Mouse (Mus musculus) layer of hippocampus, adult 9-10 months (tissue): ENCODE data around the gene Neurl2.

Experiments used
- DNase-seq: peaks from one replicate; pipeline ENCODE4 v3.0.0; 2022; ENCODE audit warnings: low spot score

Neurl2 gene

DNA sequence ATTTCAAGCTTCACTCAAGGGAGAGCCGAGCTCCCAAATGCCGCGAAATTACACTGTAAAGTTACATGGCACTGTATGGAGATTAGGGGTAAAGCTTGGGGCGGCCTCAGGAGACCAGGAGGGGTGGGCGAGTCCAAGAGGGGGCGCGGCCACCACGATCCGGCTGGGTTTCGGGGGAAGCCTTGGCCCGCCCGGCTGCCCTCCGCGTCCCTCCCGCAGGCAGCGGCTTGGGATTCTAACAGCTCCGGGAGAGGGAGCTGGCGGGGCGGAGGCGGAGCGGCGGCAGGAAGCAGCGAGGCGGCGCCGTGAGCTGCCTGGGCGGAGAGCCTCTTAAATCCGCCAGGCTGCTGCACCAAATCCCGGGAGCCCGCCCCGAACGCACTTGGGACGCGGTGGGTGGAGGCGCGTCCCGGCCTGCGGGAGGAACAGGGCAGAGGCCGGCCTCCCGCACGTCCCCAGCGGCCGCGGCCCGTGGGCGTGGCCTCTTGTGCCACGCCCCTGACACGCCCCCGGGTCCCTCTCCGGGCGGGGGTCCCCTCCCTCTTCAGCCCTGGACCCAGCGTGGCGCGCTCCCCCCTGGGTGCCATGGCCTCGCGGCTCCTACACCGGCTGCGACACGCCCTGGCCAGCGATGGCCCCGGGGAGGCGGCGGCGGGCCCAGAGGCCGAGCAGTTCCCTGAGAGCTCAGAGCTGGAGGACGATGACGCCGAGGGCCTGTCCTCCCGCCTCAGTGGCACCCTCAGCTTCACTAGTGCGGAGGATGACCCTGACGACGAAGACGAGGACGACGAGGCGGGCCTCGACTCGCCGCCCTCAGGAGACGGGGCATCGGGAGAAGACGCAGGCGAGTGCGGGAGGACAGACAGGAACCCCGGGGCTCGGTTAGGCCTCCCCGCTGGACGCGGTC is 47.5 kb downstream of the Neurl2 start, which contains the start of gene Snx21:
TSS of gene Snx21 (plus strand) at position 343 of the 907 bp plus-strand sequence.
- no peak for DNase-seq

DNA sequence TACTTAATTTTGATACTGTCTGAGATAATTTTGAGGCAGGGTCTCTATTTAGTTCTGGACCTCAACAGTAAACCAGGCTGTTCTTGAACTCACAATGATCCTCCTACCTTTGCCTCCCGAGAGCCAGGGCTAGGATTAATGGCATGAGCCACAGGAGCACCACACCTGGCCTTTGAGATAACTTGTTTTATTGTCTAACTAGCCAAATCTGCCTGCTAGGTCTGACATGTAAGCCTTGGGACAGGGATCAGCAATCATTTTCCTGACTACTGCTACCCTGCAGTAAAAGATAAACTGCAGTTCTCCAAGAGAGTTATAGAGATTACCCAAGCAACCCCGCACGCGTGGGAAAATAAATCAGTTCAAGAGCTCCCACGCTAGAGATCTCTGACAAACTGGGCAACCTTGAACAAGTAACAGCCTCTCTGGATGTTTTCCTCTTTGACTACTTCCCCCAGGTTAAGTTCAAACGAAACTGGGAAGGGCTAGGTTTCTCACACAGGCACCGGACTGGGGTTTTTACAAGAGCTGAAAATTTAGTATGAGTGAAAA is 48.3 kb downstream of the Neurl2 start:
- DNase-seq, result no peak

DNA sequence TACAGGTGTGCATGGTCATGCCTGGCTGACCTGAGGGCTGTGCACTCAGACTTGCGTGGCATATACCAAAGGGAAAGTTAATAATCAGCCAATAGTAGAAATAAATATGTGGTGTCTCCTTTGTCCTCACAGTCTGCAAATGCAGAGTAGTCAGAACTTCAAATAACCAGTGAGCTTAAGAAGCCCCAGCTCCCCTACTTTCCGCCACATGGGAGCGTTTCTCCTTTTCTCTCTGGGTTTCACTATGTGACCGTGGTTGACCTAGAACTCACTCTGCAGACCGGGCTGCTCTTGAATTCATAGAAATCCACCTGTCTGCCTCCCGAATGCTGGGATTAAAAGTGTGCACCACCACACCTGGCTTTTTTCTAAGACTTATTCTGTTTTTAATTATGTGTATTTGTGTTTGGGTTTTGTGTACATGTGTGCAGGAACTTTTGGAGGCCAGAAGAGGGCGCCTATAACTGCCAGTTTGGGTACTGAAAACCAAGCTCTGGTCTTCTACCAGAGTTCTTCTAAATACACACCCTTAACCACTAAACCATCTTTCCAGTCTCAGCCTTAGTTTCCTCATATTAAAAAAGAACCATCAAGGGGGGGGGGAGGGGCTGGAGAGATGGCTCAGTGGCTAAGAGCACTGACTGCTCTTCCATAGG is 49.2 kb downstream of the Neurl2 start:
- no peak for DNase-seq

DNA sequence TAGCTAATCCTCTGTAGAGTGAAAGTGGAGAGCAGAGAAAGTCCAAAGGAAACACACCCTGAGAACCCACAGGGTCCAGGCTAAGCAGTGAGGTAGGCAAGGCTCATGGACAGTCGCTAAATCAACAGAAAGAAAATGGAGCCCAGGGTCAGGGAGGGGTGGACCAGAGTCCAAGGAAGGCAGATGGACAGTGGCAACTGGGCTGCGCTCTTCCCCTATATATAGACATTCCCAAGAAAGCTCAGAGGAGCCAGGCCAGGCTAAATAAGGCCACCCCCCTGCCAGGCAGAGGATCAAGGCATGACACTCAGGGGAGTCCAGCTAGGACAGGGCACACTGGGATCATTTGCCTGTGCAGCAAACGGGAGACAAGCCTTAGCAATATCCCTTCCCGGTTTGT is 51.4 kb downstream of the Neurl2 start:
- no peak for DNase-seq
